Mouse (Mus musculus): ENCODE measurements around the gene Fam49a. TPM values are rescaled to one million over a fixed set of nuclear protein-coding genes. Genes with fewer than 3 reads are reported as not detected.
"Not testable (repeated sequence)": the region's sequence is repeated elsewhere in the genome, so short reads cannot be mapped to it uniquely, and the experiment has no call there.

Gene Fam49a
- 100 to 1,000 TPM; 253 to 256 TPM for total RNA-seq (2021)
- long read RNA-seq, full-length matches to known transcripts: 95 of 128 reads
- long read RNA-seq, partial matches to known transcripts: 28 of 128 reads
- long read RNA-seq, other reads (novel, unspliced or antisense): 5 of 128 reads

GRCm38 (mm10) chr12:12261987-12262971 lies at the start of gene Fam49a:
Gene Fam49a, plus strand, starts transcription at chr12:12262139.
- peak; percentile 73 to 81 for DNase-seq (ENCODE audit: low spot score in 2 of 2)

GRCm38 (mm10) chr12:12213536-12213935 lies 48.4 kb upstream of the Fam49a start:
- DNase-seq (ENCODE audit: low spot score in 2 of 2): no peak

DNA sequence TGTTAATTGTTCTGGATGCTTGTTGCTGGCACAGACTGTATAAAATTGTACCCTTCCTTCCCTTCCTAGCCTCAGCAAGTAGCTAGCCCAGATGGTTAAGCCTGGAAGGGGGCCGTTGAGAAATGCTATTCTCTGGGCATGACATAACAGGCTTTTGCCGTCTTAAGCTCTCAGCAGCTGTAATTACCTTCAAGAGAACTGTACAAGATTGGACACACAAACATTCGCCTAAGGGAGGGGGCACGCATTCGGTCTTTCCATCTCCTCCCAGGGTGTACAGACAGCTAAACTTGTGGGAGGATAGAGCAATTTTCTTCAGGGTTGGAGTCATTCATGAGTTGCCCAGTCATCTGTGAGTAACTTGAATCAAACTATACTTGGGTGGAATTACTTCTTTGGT lies 43.0 kb upstream of the Fam49a start:
- DNase-seq (ENCODE audit: low spot score in 2 of 2): no peak

DNA sequence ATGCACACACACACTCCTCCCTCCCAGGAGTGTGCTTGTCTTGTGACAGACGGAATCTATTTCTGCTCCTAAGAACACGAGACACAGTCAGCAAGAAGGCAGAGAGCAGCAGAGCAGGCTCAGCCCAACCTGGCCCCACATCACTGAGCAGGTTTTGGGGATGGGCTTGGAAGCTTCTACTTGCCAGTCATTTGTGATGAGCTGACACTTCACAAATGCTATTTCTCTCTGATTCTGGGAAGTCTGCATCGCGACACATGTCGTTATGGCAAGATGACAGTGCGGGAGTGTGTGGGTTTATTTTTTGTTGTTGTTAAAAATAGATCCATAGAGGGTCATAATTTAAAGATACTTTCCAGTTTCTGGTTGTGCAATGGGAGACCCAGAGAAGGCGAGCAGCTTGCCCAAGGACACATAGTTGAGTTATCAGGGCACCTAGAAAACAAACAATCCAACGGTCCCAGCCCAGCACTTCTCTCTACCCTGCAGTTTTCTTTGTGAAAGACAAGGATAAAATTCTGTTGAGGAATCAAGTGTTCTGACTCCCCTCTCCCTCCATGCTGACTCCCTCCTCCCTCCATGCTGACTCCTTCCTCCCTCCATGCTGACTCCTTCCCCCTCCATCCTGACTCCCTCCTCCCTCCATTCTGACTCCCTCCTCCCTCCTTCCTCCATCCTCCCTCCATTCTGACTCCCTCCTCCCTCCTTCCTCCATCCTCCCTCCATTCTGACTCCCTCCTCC lies 41.0 kb upstream of the Fam49a start:
- DNase-seq (ENCODE audit: low spot score in 2 of 2): peak; percentile 56 to 59

GRCm38 (mm10) chr12:12222585-12223290 lies 39.2 kb upstream of the Fam49a start:
- no peak for DNase-seq (ENCODE audit: low spot score in 2 of 2)

- DNase-seq (ENCODE audit: low spot score in 2 of 2): no peak
Measured at GRCm38 (mm10) chr12:12223336-12223735, 38.6 kb upstream of the Fam49a start.

- DNase-seq (ENCODE audit: low spot score in 2 of 2): peak in 1 of 2 experiments; percentile 37
Measured at GRCm38 (mm10) chr12:12225706-12226105, 36.2 kb upstream of the Fam49a start.

GRCm38 (mm10) chr12:12227594-12227993 lies 34.3 kb upstream of the Fam49a start:
- DNase-seq (ENCODE audit: low spot score in 2 of 2): no peak

DNA sequence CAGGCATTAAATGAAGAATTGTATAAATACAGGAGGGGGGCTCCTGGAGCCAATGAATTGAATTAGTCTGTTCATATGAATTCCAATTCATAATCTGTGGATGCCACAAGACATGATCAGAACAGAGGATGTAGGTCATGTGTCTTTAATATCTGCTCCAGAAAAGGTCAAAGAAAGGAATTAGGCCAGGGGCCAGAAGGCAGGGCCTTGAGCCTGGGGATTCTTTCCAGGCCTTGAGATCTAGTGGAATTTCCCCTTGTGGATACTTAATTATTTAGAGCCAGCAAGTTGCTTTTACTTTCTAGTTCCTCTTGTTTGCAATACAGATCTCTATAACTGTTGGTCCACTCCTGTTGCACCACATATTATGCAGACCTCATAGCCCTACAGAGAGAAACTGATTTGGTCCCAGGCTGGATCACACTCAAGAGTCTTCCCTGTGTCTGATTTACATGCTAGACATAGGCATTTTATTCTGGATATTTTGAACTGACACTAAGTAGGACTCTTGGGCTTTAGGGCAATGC lies 31.8 kb upstream of the Fam49a start:
- no peak for DNase-seq (ENCODE audit: low spot score in 2 of 2)

DNA sequence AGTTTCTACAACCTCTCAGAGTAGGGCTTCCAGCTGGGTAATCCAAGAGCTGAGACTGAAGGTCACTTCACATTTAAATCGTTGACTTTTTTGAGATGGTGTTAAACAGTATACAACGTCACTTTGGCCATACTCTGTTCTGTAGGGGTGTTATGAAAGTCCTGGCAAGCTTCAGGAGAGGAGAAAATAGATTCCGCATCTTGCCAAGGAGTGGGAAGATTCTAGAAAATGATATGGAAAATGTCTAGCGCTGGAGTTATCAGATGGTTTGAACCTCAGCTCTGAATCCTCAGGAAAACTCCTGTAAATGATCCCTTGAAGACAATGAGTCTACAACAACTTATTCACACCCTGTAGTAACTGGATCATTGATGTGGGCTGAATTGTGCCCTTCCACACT lies 29.8 kb upstream of the Fam49a start:
- DNase-seq (ENCODE audit: low spot score in 2 of 2): no peak

GRCm38 (mm10) chr12:12236978-12237377 lies 25.0 kb upstream of the Fam49a start:
- DNase-seq (ENCODE audit: low spot score in 2 of 2): no peak

DNA sequence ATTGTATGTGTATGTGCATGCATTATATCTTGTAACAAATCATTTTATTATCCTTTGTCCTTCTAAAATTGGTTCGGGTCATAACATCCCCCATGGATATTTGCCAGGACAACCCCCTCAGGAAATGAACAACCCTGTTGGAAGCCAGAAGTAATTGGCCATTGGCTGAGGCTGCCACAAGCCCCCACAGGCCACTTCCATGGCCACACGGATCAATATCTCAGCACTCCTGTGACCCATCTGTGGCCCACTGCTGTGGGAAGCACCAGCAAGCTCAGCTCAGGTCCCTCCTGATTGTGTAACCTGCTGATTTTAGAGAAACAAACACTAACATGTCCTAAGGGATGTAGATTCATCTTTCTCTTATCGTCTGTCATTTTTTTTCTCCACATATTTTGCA lies 22.4 kb upstream of the Fam49a start:
- DNase-seq (ENCODE audit: low spot score in 2 of 2): no peak

DNA sequence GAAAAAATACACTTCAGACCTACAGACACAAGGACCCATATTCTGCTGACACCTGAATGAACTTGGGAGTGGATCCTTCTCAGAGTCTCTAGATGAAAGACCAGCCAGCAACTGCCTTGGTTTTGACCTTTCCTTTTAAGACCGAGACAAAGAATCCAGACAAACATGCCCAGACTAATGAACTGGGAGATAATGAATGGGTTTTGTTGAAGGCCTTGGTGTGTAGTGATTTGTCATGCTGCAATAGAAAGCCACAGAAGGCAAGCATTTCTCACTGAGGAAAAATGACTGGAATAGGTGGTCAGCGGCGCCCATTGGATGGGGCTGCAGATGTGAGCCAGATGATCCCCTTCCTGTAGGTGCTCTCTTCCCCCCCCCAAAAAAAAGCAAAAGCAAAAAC lies 18.8 kb upstream of the Fam49a start:
- no peak for DNase-seq (ENCODE audit: low spot score in 2 of 2)

GRCm38 (mm10) chr12:12247023-12247422 lies 14.9 kb upstream of the Fam49a start:
- DNase-seq (ENCODE audit: low spot score in 2 of 2): not testable (repeated sequence)

GRCm38 (mm10) chr12:12249521-12249920 lies 12.4 kb upstream of the Fam49a start:
- no peak for DNase-seq (ENCODE audit: low spot score in 2 of 2)

- DNase-seq (ENCODE audit: low spot score in 2 of 2): no peak
Measured at GRCm38 (mm10) chr12:12253526-12253925, 8.4 kb upstream of the Fam49a start.

- DNase-seq (ENCODE audit: low spot score in 2 of 2): no peak
Measured at GRCm38 (mm10) chr12:12254139-12254538, 7.8 kb upstream of the Fam49a start.

DNA sequence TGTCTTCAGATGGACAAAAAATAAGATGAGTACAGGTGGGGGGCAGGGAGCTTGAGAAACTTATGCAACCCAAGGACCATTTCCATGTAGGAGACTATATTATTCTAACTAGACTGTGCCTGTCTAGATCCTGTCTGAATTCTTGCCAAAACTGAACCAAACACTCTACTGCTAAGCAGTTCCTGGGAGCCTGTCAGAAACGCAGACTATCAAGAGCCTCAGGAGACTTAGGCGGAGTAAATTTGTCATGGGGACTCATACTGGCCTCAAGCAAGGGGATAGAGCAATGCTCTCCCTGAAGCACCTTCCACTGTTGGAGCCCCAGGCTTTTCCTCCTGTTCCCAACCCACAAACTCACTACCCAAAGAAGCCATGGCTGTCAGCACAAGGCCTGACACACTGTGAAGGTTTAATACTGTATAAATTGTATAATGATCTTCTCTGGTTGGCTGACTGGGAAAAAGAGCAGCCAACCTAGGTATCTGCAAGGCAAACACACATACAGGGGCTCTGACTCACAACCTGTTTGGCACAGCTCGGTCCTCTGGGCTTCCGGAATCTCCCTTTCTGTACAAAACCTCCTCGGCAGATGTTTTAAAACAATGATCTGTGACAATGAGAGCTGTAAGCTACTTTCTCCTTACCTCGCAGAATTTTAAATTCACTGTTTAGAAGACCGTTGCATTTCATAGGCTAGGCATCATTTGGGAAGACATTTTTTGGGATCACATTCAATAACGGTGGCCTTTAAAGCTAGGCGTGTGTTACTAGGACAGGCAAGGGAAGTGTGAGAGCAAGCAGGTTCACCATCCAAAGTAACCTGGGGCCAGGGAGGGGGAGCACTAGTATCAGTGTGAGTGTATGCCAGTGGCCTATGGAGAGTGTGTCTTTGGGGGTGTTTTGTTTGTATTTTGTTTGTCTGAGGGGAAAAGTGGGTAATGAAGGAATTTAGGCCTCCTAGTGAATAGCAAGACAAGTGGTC lies 669 bp upstream of the Fam49a start:
- no peak for DNase-seq (ENCODE audit: low spot score in 2 of 2)

GRCm38 (mm10) chr12:12263371-12263791 lies 1.4 kb downstream of the Fam49a start:
- DNase-seq (ENCODE audit: low spot score in 2 of 2): peak; percentile 50 to 66

GRCm38 (mm10) chr12:12264151-12264550 lies 2.2 kb downstream of the Fam49a start:
- DNase-seq (ENCODE audit: low spot score in 2 of 2): no peak

Measured in layer of hippocampus, postnatal 10 days (tissue).